Mouse (Mus musculus): ENCODE results near the gene Vasn. TPM values are rescaled to one million over a fixed set of nuclear protein-coding genes. Genes with fewer than 3 reads are reported as not detected.

Gene Vasn
- total RNA-seq, 4 experiments from 2014 or later = 2.5 to 4.3 (median 3.9) TPM

GRCm38 (mm10) chr16:4641119-4641838 lies 1.5 kb downstream of the Vasn start:
- DNase-seq (ENCODE audit: low spot score in 2 of 2) = no peak

- DNase-seq (ENCODE audit: low spot score in 2 of 2) = peak in 1 of 2 experiments; percentile 23
Observed at GRCm38 (mm10) chr16:4642190-4642589, 2.4 kb downstream of the Vasn start.

GRCm38 (mm10) chr16:4642937-4643336 lies 3.2 kb downstream of the Vasn start:
- no peak for DNase-seq (ENCODE audit: low spot score in 2 of 2)

GRCm38 (mm10) chr16:4643670-4644419 lies 4.1 kb downstream of the Vasn start:
- DNase-seq (ENCODE audit: low spot score in 2 of 2) = peak; percentile 85 to 88

- DNase-seq (ENCODE audit: low spot score in 2 of 2) = no peak
Observed at GRCm38 (mm10) chr16:4645867-4646266, 6.1 kb downstream of the Vasn start.

GRCm38 (mm10) chr16:4646831-4647230 lies 7.1 kb downstream of the Vasn start:
- DNase-seq (ENCODE audit: low spot score in 2 of 2) = no peak

GRCm38 (mm10) chr16:4647651-4648141 lies 8.0 kb downstream of the Vasn start:
- peak in 1 of 2 experiments; percentile 59 for DNase-seq (ENCODE audit: low spot score in 2 of 2)

GRCm38 (mm10) chr16:4648416-4649023 lies 8.8 kb downstream of the Vasn start:
- no peak for DNase-seq (ENCODE audit: low spot score in 2 of 2)

- no peak for DNase-seq (ENCODE audit: low spot score in 2 of 2)
Observed at GRCm38 (mm10) chr16:4649211-4649610, 9.5 kb downstream of the Vasn start.

- DNase-seq (ENCODE audit: low spot score in 2 of 2) = no peak
Observed at GRCm38 (mm10) chr16:4649692-4650091, 10.0 kb downstream of the Vasn start.

GRCm38 (mm10) chr16:4650161-4650560 lies 10.4 kb downstream of the Vasn start:
- DNase-seq (ENCODE audit: low spot score in 2 of 2) = no peak

- no peak for DNase-seq (ENCODE audit: low spot score in 2 of 2)
Observed at GRCm38 (mm10) chr16:4651081-4651480, 11.3 kb downstream of the Vasn start.

GRCm38 (mm10) chr16:4651624-4652023 lies 11.9 kb downstream of the Vasn start:
- DNase-seq (ENCODE audit: low spot score in 2 of 2) = no peak

- DNase-seq (ENCODE audit: low spot score in 2 of 2) = no peak
Observed at GRCm38 (mm10) chr16:4652707-4653416, 13.1 kb downstream of the Vasn start.

GRCm38 (mm10) chr16:4654706-4655105 lies 15.0 kb downstream of the Vasn start:
- DNase-seq (ENCODE audit: low spot score in 2 of 2) = peak in 1 of 2 experiments; percentile 43

GRCm38 (mm10) chr16:4655251-4655734 lies 15.6 kb downstream of the Vasn start:
- DNase-seq (ENCODE audit: low spot score in 2 of 2) = peak in 1 of 2 experiments; percentile 49

- DNase-seq (ENCODE audit: low spot score in 2 of 2) = no peak
Observed at GRCm38 (mm10) chr16:4655764-4656570, 16.2 kb downstream of the Vasn start.

GRCm38 (mm10) chr16:4656571-4657081 lies 16.9 kb downstream of the Vasn start:
- DNase-seq (ENCODE audit: low spot score in 2 of 2) = no peak

GRCm38 (mm10) chr16:4658781-4659245 lies 19.1 kb downstream of the Vasn start:
- DNase-seq (ENCODE audit: low spot score in 2 of 2) = peak in 1 of 2 experiments; percentile 35

- no peak for DNase-seq (ENCODE audit: low spot score in 2 of 2)
Observed at GRCm38 (mm10) chr16:4659326-4659725, 19.6 kb downstream of the Vasn start.

All from gastrocnemius, adult 8-10 months (tissue).